Mouse (Mus musculus): ENCODE measurements around the gene Cdkn1b. TPM values are rescaled to one million over a fixed set of nuclear protein-coding genes. Genes with fewer than 3 reads are reported as not detected.

The Cdkn1b gene
- polyA plus RNA-seq, 1 experiment from 2014 or later = 17.0 TPM

DNA sequence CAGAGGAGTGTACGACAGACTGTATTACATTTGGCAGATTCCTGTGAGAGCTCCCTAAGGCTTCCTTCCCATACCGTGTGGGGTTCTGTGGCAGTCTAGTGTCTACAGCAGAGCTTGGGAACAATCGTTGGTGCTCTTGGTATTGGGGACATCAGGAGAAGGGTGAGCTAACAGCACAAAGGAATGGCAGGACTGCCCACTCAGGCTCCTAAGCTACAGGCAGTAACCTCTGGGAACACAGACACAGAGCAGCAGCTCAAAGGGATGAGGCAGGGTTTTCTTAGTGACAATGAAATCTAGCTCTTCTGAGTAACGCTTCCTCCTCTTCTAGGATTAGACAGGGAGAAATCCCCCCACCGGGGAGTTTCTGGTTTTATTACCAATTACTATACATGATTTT lies 33.2 kb upstream of the Cdkn1b start:
- 4% methylated on average over 5 of the region's 5 CpGs for WGBS
- H3K4me2 ChIP-seq = peak overlapping the region; percentile 59
- H3K9me3 ChIP-seq = no peaks in the 10 kb centered on the region
- peak overlapping the region; percentile 66 for H3K4me3 ChIP-seq
- peak overlapping the region; percentile 96 for H3K27ac ChIP-seq (replicated peaks)
- H3K9ac ChIP-seq = peak overlapping the region; percentile 69
- H3K27me3 ChIP-seq = no peaks in the 10 kb centered on the region
- peak; percentile 27 for ATAC-seq (ENCODE audit: low FRiP score, low read depth)
- H3K36me3 ChIP-seq = no peaks in the 10 kb centered on the region
- peaks cover 46% of the 10 kb centered on the region for H3K4me1 ChIP-seq (replicated peaks)

- Histone ChIP-seq H3K27ac (replicated peaks) (peak overlapping the region; percentile 96), H3K4me1 (replicated peaks) (peaks cover 46% of the 10 kb centered on the region), H3K4me3 (peak overlapping the region; percentile 66), H3K27me3 (no peaks in the 10 kb centered on the region), H3K36me3 (no peaks in the 10 kb centered on the region), H3K9ac (peak overlapping the region; percentile 69), H3K9me3 (no peaks in the 10 kb centered on the region), H3K4me2 (peak overlapping the region; percentile 59)
- ATAC-seq (ENCODE audit: low FRiP score, low read depth) = peak; percentile 93
- WGBS = 2% methylated on average over 10 of the region's 10 CpGs
Observed at GRCm38 (mm10) chr6:134887711-134888449, 32.3 kb upstream of the Cdkn1b start.

GRCm38 (mm10) chr6:134888563-134889017 lies 31.6 kb upstream of the Cdkn1b start:
- Histone ChIP-seq H3K27me3 (no peaks in the 10 kb centered on the region), H3K4me1 (replicated peaks) (peaks cover 45% of the 10 kb centered on the region), H3K4me2 (peak overlapping the region; percentile 59), H3K9ac (0 out of 2 replicates have a peak overlapping the region, but pooled peaks have one; percentile 69), H3K9me3 (no peaks in the 10 kb centered on the region), H3K36me3 (no peaks in the 10 kb centered on the region), H3K27ac (replicated peaks) (peak overlapping the region; percentile 96), H3K4me3 (no peak overlapping the region)
- peak; percentile 80 for ATAC-seq (ENCODE audit: low FRiP score, low read depth)
- 2% methylated on average over 4 of the region's 4 CpGs for WGBS

- Histone ChIP-seq H3K27me3 (no peaks in the 10 kb centered on the region), H3K9ac (no peak overlapping the region), H3K36me3 (no peaks in the 10 kb centered on the region), H3K4me2 (no peak overlapping the region), H3K9me3 (no peaks in the 10 kb centered on the region), H3K4me3 (no peak overlapping the region), H3K27ac (replicated peaks) (peak overlapping the region; percentile 96; the same call in 1 of the 2 replicates), H3K4me1 (replicated peaks) (peaks cover 36% of the 10 kb centered on the region)
- WGBS = 88% methylated on average over 1 of the region's 1 CpGs
- no peak for ATAC-seq (ENCODE audit: low FRiP score, low read depth)
Observed at GRCm38 (mm10) chr6:134889763-134890162, 30.4 kb upstream of the Cdkn1b start.

GRCm38 (mm10) chr6:134890436-134890835 lies 29.8 kb upstream of the Cdkn1b start:
- Histone ChIP-seq H3K4me2 (no peak overlapping the region), H3K9ac (no peak overlapping the region), H3K27me3 (no peaks in the 10 kb centered on the region), H3K36me3 (no peaks in the 10 kb centered on the region), H3K4me1 (replicated peaks) (peaks cover 29% of the 10 kb centered on the region), H3K27ac (replicated peaks) (no peak overlapping the region), H3K4me3 (no peak overlapping the region), H3K9me3 (no peaks in the 10 kb centered on the region)
- ATAC-seq (ENCODE audit: low FRiP score, low read depth) = no peak
- WGBS = 84% methylated on average over 7 of the region's 7 CpGs

- 53% methylated on average over 15 of the region's 15 CpGs for WGBS
Observed at GRCm38 (mm10) chr6:134896570-134897436, 23.4 kb upstream of the Cdkn1b start.

DNA sequence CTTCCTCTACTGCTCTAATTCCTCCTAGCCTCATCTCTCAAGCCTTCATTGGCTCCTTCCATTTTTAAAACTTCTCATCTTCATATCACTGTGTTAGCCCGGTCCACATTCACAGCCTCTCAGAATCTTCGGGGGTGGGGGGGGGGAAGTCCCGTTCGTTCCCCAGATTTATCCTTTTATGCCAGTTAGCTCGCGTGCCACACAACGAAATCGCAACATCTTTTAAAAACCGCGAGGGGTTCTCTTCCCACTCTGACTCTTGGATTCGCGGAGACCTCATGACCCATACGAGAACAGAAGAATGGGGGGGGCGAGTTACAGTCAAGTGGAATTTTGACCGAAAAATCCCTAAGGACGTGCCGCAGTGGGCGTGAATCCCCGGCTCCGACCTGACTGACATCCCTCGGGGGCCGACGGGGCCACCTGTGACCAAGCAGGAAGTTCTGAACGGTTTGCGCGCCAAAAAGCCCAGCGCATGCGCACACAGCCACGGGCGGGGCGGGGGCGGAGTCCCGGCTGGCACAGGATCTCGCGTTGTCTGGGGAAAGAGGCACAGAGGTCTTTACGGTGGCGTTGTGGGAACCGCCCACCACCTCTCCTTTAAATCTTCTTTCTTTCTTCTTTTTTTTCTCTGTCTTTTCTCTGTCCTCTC lies 22.6 kb upstream of the Cdkn1b start:
- Histone ChIP-seq H3K9ac (peak overlapping the region; percentile 85), H3K27me3 (no peaks in the 10 kb centered on the region), H3K36me3 (no peaks in the 10 kb centered on the region), H3K4me3 (peak overlapping the region; percentile 71), H3K9me3 (no peaks in the 10 kb centered on the region), H3K4me1 (replicated peaks) (peaks cover 14% of the 10 kb centered on the region), H3K4me2 (peak overlapping the region; percentile 89), H3K27ac (replicated peaks) (peak overlapping the region; percentile 100)
- ATAC-seq (ENCODE audit: low FRiP score, low read depth) = peak; percentile 92
- WGBS = under 1% methylated on average over 38 of the region's 38 CpGs

More at GRCm38 (mm10) chr6:134896570-134897436, 23.4 kb upstream of the Cdkn1b start:
- no peaks in the 10 kb centered on the region for H3K36me3 ChIP-seq
- H3K4me1 ChIP-seq (replicated peaks) = peaks cover 14% of the 10 kb centered on the region
- no peaks in the 10 kb centered on the region for H3K27me3 ChIP-seq
- no peak for ATAC-seq (ENCODE audit: low FRiP score, low read depth)
- H3K27ac ChIP-seq (replicated peaks) = no peak overlapping the region
- peak overlapping the region; percentile 89 for H3K4me2 ChIP-seq
- H3K9ac ChIP-seq = peak overlapping the region; percentile 85
- H3K4me3 ChIP-seq = peak overlapping the region; percentile 71
- no peaks in the 10 kb centered on the region for H3K9me3 ChIP-seq

- ATAC-seq (ENCODE audit: low FRiP score, low read depth) = peak; percentile 95
- H3K9me3 ChIP-seq = no peaks in the 10 kb centered on the region
- peak within 1 kb of the TSS; percentile 71 for H3K4me3 ChIP-seq
- H3K9ac ChIP-seq = peak within 1 kb of the TSS; percentile 85
- H3K4me1 ChIP-seq (replicated peaks) = peaks cover 14% of the 10 kb centered on the region
- no peaks in the 10 kb centered on the region for H3K36me3 ChIP-seq
- H3K27me3 ChIP-seq = no peaks in the 10 kb centered on the region
- H3K4me2 ChIP-seq = peak within 1 kb of the TSS; percentile 89
- WGBS = under 1% methylated on average over 51 of the region's 51 CpGs
- H3K27ac ChIP-seq (replicated peaks) = peak within 1 kb of the TSS; percentile 100
Observed at GRCm38 (mm10) chr6:134898095-134898965, 21.9 kb upstream of the Cdkn1b start, which contains the start of gene Gpr19. Gpr19 (minus strand) TSS chr6:134898578.

DNA sequence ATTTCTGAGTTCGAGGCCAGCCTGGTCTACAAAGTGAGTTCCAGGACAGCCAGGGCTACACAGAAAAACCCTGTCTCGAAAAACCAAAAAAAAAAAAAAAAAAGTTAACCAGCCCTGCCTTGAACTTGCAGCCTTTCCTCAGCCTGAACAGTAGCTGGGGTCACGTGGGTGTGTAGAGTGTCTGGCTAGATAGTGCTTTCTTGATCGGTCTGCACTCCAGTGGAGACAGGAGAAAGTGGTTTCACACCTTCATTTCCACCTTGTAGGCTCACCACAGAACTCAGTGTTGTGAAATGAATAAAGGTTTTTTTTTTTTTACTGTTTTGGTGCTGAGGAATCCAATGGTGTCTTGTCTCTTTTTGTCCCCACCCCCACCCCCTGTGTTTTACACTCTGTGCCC lies 16.8 kb upstream of the Cdkn1b start:
- no peak overlapping the region for H3K9ac ChIP-seq
- no peaks in the 10 kb centered on the region for H3K9me3 ChIP-seq
- WGBS = 91% methylated on average over 4 of the region's 4 CpGs
- H3K4me3 ChIP-seq = no peak overlapping the region
- no peak overlapping the region for H3K27ac ChIP-seq (replicated peaks)
- H3K36me3 ChIP-seq = no peaks in the 10 kb centered on the region
- H3K4me1 ChIP-seq (replicated peaks) = peaks cover 5% of the 10 kb centered on the region
- ATAC-seq (ENCODE audit: low FRiP score, low read depth) = no peak
- no peaks in the 10 kb centered on the region for H3K27me3 ChIP-seq
- H3K4me2 ChIP-seq = no peak overlapping the region

DNA sequence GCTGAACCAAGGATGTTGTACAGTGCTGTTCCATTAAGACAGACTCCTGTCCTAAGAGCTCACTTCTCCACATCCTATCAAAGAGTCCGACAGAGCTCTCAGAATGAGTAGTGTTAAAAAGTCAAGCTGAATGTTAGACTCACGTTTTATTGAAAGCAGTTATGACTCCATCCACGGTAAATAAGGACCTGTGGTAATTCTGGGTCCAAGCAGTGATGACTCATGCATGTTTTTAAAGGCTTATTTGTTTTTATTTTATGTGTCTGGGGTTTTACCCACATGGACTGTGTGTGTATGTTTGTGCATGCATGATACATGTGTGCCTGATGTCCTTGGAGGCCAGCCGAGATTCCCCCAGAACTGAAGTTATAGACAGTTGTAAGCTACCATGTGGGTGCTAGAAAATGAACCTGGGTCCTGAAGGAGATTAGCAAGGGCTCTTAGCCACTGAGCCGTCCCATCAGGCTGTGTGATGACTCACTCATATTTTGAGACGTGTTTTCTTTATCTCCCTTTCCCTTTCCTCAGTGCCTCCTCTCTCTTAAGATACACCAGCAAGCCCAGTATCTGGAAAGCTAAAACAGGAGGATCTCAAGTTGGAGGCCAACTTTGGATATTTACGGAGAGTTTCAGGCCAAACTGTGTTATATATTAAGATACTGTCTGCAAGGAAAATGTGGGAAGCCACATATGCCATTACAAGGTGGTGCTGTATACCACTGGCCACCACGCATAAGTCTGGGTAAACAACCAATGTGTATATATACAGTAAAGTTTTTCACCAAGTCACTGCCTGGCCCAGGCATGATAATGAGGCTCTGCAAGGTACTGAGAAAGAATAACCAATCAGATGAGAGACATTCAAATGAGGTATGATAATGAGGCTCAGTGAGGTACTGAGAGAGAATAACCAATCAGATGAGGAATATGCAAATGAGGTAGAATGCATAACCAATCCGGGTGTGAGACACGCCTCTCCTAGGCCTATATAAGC lies 16.0 kb upstream of the Cdkn1b start:
- Histone ChIP-seq H3K36me3 (no peaks in the 10 kb centered on the region), H3K4me2 (no peak overlapping the region), H3K27ac (replicated peaks) (no peak overlapping the region), H3K4me1 (replicated peaks) (peaks cover 2% of the 10 kb centered on the region), H3K4me3 (no peak overlapping the region), H3K9me3 (no peaks in the 10 kb centered on the region), H3K27me3 (no peaks in the 10 kb centered on the region), H3K9ac (no peak overlapping the region)
- 95% methylated on average over 10 of the region's 10 CpGs for WGBS
- no peak for ATAC-seq (ENCODE audit: low FRiP score, low read depth)
